Mouse (Mus musculus) liver, adult 2 months (tissue): ENCODE results near the gene Olfr935.

Experiments
- CTCF ChIP-seq: fragments of 200-500 bp; IDR thresholded peaks from 2 replicates; pipeline ENCODE4 v1.5.1; 2011; ENCODE audit warnings: low read depth, low read length, control low read depth
- POLR2A ChIP-seq: fragments of 200-500 bp; IDR thresholded peaks from 2 replicates; pipeline ENCODE4 v1.6.1; 2011; ENCODE audit warnings: low read length, control low read depth; ENCODE audit not compliant: insufficient read depth; ENCODE audit errors: extremely low read depth

- TF ChIP-seq POLR2A (no peak), CTCF (no peak)
Measured at GRCm38 (mm10) chr9:39023277-39023676, 23.8 kb upstream of the Olfr935 start, which contains the start of gene Olfr146.
